Mouse (Mus musculus) spleen, postnatal 14 days (tissue): ENCODE data around the gene Fgfr2.

ENCODE experiments used
- DNase-seq, 2 experiments: peaks; one replicate each; pipeline ENCODE4 v3.0.0; 2021 to 2022; ENCODE audit warnings: low spot score in 2 of 2

The Fgfr2 gene

GRCm38 (mm10) chr7:132105326-132105725, 1017.8 kb downstream of the Fgfr2 start:
- no peak for DNase-seq

GRCm38 (mm10) chr7:132098441-132098840, 1024.7 kb downstream of the Fgfr2 start:
- no peak for DNase-seq

- DNase-seq, result no peak
Measured at GRCm38 (mm10) chr7:132094666-132095065, 1028.5 kb downstream of the Fgfr2 start.

- no peak for DNase-seq
Measured at GRCm38 (mm10) chr7:132091551-132091950, 1031.6 kb downstream of the Fgfr2 start.

GRCm38 (mm10) chr7:132088606-132089005, 1034.5 kb downstream of the Fgfr2 start:
- no peak for DNase-seq

- DNase-seq, result no peak
Measured at GRCm38 (mm10) chr7:132088181-132088580, 1035.0 kb downstream of the Fgfr2 start.

- no peak for DNase-seq
Measured at GRCm38 (mm10) chr7:132075825-132076224, 1047.3 kb downstream of the Fgfr2 start.

GRCm38 (mm10) chr7:132074503-132074902, 1048.6 kb downstream of the Fgfr2 start:
- no peak for DNase-seq

GRCm38 (mm10) chr7:132070877-132071625, 1052.1 kb downstream of the Fgfr2 start:
- DNase-seq, result no peak

GRCm38 (mm10) chr7:132067951-132068350, 1055.2 kb downstream of the Fgfr2 start:
- DNase-seq, result no peak

GRCm38 (mm10) chr7:132067511-132067910, 1055.6 kb downstream of the Fgfr2 start:
- DNase-seq, result no peak

- no peak for DNase-seq
Measured at GRCm38 (mm10) chr7:132060116-132060515, 1063.0 kb downstream of the Fgfr2 start.

- no peak for DNase-seq
Measured at GRCm38 (mm10) chr7:132056565-132056964, 1066.6 kb downstream of the Fgfr2 start.

- no peak for DNase-seq
Measured at GRCm38 (mm10) chr7:132046662-132047061, 1076.5 kb downstream of the Fgfr2 start.

GRCm38 (mm10) chr7:132031940-132032531, 1091.1 kb downstream of the Fgfr2 start:
- no peak for DNase-seq

- no peak for DNase-seq
Measured at GRCm38 (mm10) chr7:132026671-132027070, 1096.5 kb downstream of the Fgfr2 start.

GRCm38 (mm10) chr7:132025591-132025990, 1097.6 kb downstream of the Fgfr2 start:
- DNase-seq, result no peak

- DNase-seq, result no peak
Measured at GRCm38 (mm10) chr7:132015933-132016332, 1107.2 kb downstream of the Fgfr2 start.

- no peak for DNase-seq
Measured at GRCm38 (mm10) chr7:132015193-132015592, 1108.0 kb downstream of the Fgfr2 start.

- no peak for DNase-seq
Measured at GRCm38 (mm10) chr7:132013970-132014369, 1109.2 kb downstream of the Fgfr2 start.

GRCm38 (mm10) chr7:132012969-132013679, 1110.0 kb downstream of the Fgfr2 start:
- no peak for DNase-seq

- no peak for DNase-seq
Measured at GRCm38 (mm10) chr7:132009002-132009401, 1114.1 kb downstream of the Fgfr2 start.
